Mouse (Mus musculus): ENCODE data around the gene Atp5k. TPM values are rescaled to one million over a fixed set of nuclear protein-coding genes. Genes with fewer than 3 reads are reported as not detected.

The Atp5k gene
- polyA plus RNA-seq, 1 experiment from 2014 or later = 578 TPM

GRCm38 (mm10) chr5:108427186-108427585, 7.1 kb downstream of the Atp5k start:
- peak; percentile 48 for DNase-seq (ENCODE audit: low spot score)

- DNase-seq (ENCODE audit: low spot score) = no peak
Measured at GRCm38 (mm10) chr5:108423427-108423826, 10.8 kb downstream of the Atp5k start.

GRCm38 (mm10) chr5:108422741-108423140, 11.5 kb downstream of the Atp5k start:
- no peak for DNase-seq (ENCODE audit: low spot score)

- DNase-seq (ENCODE audit: low spot score) = no peak
Measured at GRCm38 (mm10) chr5:108414711-108415110, 19.5 kb downstream of the Atp5k start.

- DNase-seq (ENCODE audit: low spot score) = no peak
Measured at GRCm38 (mm10) chr5:108406977-108407376, 27.3 kb downstream of the Atp5k start.

GRCm38 (mm10) chr5:108405460-108405859, 28.8 kb downstream of the Atp5k start:
- no peak for DNase-seq (ENCODE audit: low spot score)

GRCm38 (mm10) chr5:108403453-108403852, 30.8 kb downstream of the Atp5k start:
- no peak for DNase-seq (ENCODE audit: low spot score)

GRCm38 (mm10) chr5:108389744-108390143, 44.5 kb downstream of the Atp5k start:
- DNase-seq (ENCODE audit: low spot score) = no peak

- DNase-seq (ENCODE audit: low spot score) = no peak
Measured at GRCm38 (mm10) chr5:108388201-108388600, 46.0 kb downstream of the Atp5k start, which contains the start of gene Pde6b. Gene Pde6b, plus strand, starts transcription at chr5:108388391.

- no peak for DNase-seq (ENCODE audit: low spot score)
Measured at GRCm38 (mm10) chr5:108386449-108386848, 47.8 kb downstream of the Atp5k start.

- no peak for DNase-seq (ENCODE audit: low spot score)
Measured at GRCm38 (mm10) chr5:108385632-108386031, 48.6 kb downstream of the Atp5k start.

Other genes with a start within 250 kb of the Atp5k start
- gene Dr1, start 165.6 kb downstream of the Atp5k start, polyA plus RNA-seq (2015; fragmentation: Nextera tagmentation; extraction: Ambion mirVana) = 40.6 and 43.2 TPM in 2 replicates
- gene Pigg, start 121.8 kb downstream of the Atp5k start, polyA plus RNA-seq (2015; fragmentation: Nextera tagmentation; extraction: Ambion mirVana) = 2.4 and 3.4 TPM in 2 replicates
- gene Gm42517, start 66.5 kb downstream of the Atp5k start, polyA plus RNA-seq (2015; fragmentation: Nextera tagmentation; extraction: Ambion mirVana) = not detected in 2 replicates
- gene Pde6b, start 46.1 kb downstream of the Atp5k start, polyA plus RNA-seq (2015; fragmentation: Nextera tagmentation; extraction: Ambion mirVana) = 0.14 and 0.17 TPM in 2 replicates
- 0.14 and 0.27 TPM in 2 replicates for gene Mfsd7a, start 14.4 kb upstream of the Atp5k start, polyA plus RNA-seq (2015; fragmentation: Nextera tagmentation; extraction: Ambion mirVana)
- gene Pcgf3, start 26.8 kb upstream of the Atp5k start, polyA plus RNA-seq (2015; fragmentation: Nextera tagmentation; extraction: Ambion mirVana) = 7.8 and 8.3 TPM in 2 replicates
- gene Cplx1, start 115.6 kb upstream of the Atp5k start, polyA plus RNA-seq (2015; fragmentation: Nextera tagmentation; extraction: Ambion mirVana) = 0.20 and 0.22 TPM in 2 replicates
- gene Gak, start 195.3 kb upstream of the Atp5k start, polyA plus RNA-seq (2015; fragmentation: Nextera tagmentation; extraction: Ambion mirVana) = 44.6 and 50.1 TPM in 2 replicates
- gene Tmem175, start 195.3 kb upstream of the Atp5k start, polyA plus RNA-seq (2015; fragmentation: Nextera tagmentation; extraction: Ambion mirVana) = 25.2 and 28.3 TPM in 2 replicates
- gene Idua, start 225.9 kb upstream of the Atp5k start, polyA plus RNA-seq (2015; fragmentation: Nextera tagmentation; extraction: Ambion mirVana) = 5.4 and 6.2 TPM in 2 replicates
- 5.0 and 6.6 TPM in 2 replicates for gene Dgkq, start 235.2 kb upstream of the Atp5k start, polyA plus RNA-seq (2015; fragmentation: Nextera tagmentation; extraction: Ambion mirVana)
- 0.14 and 0.20 TPM in 2 replicates for gene Slc26a1, start 241.1 kb upstream of the Atp5k start, polyA plus RNA-seq (2015; fragmentation: Nextera tagmentation; extraction: Ambion mirVana)